Mouse (Mus musculus) liver, embryonic 14.5 days (tissue): ENCODE data around the gene Zfp706.

Experiments used
- CTCF ChIP-seq: IDR thresholded peaks from 2 replicates; pipeline ENCODE4 v1.5.1; 2016; ENCODE audit warnings: antibody characterized with exemption, low read depth, control low read depth
- EP300 ChIP-seq: IDR thresholded peaks from 2 replicates; pipeline ENCODE4 v1.6.1; 2016; ENCODE audit warnings: antibody characterized with exemption, low read depth

GRCm38 (mm10) chr15:37038666-37039065 is 31.1 kb upstream of the Zfp706 start:
- TF ChIP-seq CTCF (no peak), EP300 (no peak)
